Mouse (Mus musculus) ES-Bruce4 (cell line): ENCODE measurements around the gene Depdc1b.

Experiments used
- EP300 ChIP-seq: IDR thresholded peaks from 2 replicates; pipeline ENCODE4 v1.6.1; 2011; ENCODE audit warnings: low read depth, low read length; ENCODE audit not compliant: insufficient read depth
- POLR2A ChIP-seq: IDR thresholded peaks from one replicate; pipeline ENCODE4 v1.8.1; 2011; ENCODE audit warnings: low read length; ENCODE audit not compliant: insufficient read depth

DNA sequence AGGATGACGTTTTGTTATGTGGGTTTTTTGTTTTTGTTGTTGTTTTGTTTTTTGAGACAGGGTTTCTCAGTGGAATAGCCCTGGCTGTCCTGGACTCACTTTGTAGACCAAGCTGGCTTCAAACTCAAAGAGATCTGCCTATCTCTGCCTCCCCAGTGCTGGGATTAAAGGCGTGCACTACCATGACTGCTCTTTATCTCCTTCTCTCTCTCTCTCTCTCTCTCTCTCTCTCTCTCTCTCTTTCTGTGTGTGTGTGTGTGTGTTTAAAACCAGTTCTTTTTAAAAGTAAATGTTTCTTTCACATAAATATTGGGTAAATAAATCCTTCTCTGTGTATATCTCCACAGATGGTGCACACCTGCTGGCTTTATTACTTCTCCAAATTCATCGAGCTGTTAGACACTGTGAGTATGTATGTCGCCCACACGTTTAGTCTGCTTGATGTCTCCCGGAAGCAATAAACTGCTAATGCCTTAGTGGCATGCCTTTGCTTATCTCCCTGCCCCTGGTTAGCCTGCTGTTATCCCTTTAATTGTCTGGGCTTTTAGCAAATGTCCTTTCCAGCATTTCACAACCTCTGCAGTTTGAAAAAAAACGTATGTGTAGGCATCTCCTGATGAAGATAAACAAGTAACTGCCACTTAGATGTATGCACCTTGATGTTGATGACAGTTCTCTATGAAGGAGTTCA, 44.5 kb upstream of the Depdc1b start:
- TF ChIP-seq POLR2A (no peak), EP300 (no peak)
